Mouse (Mus musculus) lung, embryonic 15.5 days (tissue): Measurements from ENCODE around the gene St7. TPM values are rescaled to one million over a fixed set of nuclear protein-coding genes. Genes with fewer than 3 reads are reported as not detected.

Experiments used
- polyA plus RNA-seq: library from polyadenylated mRNA; unstranded; fragments of >200 nt; fragmentation: Nextera tagmentation; extraction: Ambion mirVana; gene quantifications from 2 replicates; pipeline ENCODE4 v1.2.1, GENCODE M21; 2015

St7 gene
- polyA plus RNA-seq, 1 experiment from 2014 or later = 44.0 TPM

Other genes with a start within 250 kb of the St7 start
- 7.9 and 8.7 TPM in 2 replicates for gene Met, start 229.1 kb upstream of the St7 start, polyA plus RNA-seq
- gene Capza2, start 56.7 kb upstream of the St7 start, polyA plus RNA-seq = 230 and 238 TPM in 2 replicates